Mouse (Mus musculus) cerebellum, adult 9-11 months (tissue): ENCODE data around the gene Por.
A peak's percentile ranks its signal among the peaks of the same experiment; 100 is the strongest.

Experiments
- DNase-seq: peaks from one replicate; pipeline ENCODE4 v3.0.0; 2022

The Por gene

GRCm38 (mm10) chr5:135703431-135703830, 33.6 kb downstream of the Por start:
- DNase-seq, result no peak

DNA sequence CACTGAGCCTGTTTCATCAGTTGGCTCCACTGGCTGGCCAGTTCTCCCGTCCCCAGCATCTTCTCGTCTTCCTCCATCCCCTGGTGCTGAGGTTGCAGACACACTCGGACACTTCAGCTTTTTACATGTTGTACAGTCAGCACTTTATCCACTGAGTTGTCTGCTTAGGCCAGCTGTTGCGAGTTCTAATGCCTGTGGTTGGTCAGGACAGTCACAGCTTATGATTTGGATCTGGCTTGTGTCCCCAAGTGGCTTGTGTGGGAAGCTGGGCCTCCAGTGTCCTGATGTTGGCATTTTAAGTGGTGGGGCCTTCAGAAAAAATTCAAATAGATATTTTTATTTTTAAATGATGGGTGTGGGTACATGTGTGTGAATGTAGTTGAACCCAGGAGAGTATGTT, 35.5 kb downstream of the Por start:
- no peak for DNase-seq

- DNase-seq, result no peak
Observed at GRCm38 (mm10) chr5:135707039-135707438, 37.2 kb downstream of the Por start.

DNA sequence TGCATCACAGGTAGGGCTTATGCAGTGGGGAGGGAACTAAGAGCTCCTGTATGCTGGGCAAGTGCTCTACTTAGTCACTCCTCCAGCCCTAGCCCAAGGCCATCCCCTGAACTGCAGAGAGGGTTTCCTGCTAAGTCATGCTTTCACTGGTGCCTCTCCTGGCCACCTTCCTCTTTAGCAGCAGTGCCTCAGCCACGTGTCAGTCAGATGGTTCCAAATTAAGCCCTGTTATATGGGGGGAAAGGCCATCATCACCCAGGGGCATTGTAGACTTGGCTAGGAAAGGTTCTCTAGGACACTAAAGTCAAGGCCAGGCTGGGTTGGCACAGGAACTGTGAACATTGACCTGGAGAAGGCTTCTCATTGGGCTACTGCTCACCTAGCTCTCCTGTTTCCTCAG, 38.0 kb downstream of the Por start:
- DNase-seq, result no peak

DNA sequence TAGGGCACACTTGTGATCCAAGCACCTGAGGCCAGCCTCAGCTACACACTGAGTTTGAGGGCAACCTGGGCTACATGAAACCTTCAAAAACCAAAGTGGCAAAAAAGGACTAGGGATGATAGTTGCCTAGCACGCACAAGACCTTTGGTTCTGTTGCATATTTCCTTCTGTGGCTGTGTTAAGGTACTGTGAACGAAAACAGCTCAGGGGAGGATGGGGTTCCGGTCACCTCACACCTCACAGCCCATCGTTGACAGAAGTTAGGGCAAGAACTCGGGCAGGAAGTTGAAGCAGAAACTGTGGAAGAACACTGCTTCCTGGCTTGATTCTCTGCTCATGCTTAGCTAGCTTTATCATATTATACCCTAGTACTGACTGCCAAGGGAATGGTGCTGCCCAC, 39.9 kb downstream of the Por start:
- DNase-seq, result no peak

DNA sequence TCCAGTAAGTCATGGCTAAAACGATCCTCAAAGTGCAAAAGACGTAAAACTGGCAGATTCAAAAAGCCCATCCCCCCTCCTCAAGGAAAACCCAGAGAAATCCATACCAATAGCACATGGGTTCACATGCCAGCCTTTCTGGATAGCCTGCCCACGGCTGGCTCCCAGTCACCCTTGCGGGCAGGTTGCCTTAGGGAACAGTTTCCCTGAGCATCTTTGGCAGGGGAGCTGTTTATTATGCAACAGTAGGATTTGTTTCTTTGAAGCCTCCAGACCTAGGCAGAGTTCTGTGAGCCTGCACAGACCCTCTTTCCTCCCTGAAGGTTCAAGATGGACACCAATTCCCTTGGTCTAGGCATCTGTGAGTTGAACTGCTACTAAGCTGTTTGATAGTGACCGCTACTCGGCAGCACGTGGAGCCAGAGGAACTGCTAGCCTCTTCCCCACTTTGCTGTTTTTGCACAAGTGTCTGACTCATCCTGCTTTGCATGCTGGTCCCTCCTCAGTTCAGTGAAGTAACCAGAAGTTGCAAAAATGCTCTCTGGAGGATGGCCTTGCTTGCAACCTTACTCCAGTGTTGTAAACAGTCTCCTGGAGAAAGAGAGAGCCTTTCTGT, 40.9 kb downstream of the Por start:
- DNase-seq, result no peak

DNA sequence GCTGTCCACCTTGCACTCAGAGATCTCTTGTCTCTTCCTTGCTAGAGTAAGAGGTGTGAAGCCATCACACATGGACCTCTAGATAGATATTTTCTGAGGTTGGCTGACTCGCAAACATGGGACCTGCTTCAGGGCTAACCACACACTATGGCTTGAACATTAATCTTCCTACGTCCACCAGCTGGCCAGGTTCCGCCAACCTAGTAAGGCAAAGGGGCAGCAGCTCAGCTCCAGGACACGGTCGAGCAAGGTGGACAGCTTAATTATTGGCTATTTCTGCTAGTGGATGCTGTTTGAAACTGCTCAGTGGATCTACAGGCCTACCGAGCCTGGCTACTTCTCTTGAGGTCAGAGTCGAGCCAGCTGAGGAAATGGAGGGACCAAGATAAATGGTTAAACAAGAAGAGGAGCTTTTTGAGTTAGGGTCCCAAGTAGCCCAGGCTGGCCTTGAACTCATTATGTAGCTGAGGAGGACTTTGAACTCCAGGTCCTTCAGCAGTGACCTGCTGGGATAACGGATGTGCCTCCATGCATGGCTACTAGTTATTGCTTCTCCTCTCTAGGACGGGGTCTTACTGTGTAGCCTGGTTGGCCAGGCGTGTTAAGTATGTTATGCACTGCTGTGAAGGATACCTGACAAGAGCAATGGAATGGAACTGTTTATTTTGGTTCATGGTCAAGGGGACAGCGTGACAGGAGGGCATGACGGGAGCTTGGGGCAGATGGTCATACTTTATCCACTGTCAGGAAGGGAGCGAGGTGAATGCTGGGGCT, 41.9 kb downstream of the Por start:
- no peak for DNase-seq

DNA sequence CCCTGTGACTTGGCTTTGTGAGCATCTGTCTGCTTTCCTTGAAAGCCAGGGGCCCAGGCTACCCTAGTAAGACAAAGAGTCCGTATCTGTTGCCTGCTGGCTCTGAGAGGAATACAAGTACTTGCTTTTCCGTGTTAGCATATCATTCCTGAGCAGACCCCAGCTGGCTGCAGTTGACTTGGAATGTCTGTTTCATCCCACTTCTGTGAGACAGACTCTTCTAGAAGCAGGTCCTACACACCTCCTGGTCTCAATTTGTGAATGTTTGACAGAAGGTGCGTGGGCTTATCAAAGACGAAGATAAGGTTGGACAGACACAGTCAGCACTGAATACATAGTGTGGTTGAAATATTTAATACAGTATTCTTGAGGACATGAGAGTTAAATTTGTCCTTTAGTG, 43.0 kb downstream of the Por start:
- no peak for DNase-seq

DNA sequence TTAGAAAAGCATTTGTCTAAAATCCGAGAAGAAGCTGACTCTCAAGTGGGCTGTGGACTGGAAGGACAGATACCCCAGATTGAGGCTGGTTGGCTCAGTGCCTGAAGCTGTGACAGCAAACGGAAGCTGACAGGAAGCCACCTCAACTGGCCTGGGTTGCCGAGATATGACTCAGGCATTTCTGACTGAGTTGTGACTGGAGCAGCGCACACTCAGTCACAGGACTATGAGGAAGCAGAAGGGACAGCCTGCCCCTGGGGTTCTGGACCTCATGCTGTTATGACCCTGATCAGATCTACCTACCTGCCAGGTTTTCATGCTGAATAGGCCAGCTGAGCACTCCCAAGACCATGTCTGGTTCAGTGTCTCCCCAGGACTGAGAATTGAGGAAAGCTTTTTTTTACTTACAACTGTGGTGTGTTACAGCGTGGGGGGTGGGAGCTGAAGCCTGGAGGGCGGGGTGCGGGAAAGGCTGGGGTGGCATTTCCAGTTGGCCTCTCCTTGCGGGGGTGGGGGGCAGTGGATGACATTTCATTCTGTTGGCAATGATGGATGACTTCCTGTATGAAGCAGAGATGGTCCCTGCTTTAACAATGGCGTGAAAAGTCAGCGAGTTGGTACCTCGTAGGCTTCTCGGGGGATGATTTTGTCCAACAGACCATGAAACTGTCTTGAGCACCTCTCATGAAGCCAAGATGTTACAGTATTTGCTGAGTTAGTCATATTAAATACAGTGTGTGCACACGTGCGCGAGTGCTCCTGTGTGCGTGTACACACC, 43.8 kb downstream of the Por start:
- peak; percentile 58 for DNase-seq

DNA sequence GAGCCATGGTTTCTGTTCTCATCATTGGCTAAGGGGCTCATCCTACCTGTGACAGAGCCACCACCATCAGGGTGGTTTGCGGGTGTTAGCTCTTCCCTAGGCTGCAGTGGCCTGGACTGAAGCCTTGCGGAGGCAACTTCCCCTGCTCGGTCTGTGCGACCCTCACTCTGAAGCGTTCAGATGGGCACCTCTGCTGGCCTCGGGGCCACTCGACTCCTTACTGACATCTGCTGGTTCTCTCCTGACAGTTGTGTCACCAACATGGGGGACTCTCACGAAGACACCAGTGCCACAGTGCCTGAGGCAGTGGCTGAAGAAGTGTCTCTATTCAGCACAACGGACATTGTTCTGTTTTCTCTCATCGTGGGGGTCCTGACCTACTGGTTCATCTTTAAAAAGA, 45.8 kb downstream of the Por start:
- no peak for DNase-seq

DNA sequence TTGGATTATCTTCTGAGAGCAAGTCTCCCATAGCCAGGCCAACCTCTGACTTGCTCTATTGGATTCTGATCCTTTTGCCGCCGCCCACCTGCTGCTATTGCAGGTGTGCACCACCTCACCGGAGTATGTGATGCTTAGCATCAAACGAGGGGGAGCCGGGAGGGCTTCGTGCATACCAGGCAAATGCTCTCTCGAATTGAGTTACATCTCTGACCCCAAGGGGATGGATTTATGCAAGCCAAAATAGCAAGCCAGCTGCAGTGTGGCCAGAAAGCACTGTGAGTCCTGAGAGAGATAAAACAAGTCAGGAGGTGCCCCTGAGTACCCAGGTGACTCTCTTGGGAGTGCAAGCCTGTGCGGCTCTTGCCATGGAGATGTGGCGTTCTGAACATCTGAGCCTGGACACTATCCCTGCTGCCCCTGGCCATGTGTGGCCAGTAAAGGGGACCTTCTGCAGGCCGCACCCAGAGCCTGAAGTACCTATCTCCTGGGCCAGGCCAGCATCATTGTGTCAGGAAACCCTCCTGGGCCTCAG, 49.8 kb downstream of the Por start:
- DNase-seq, result no peak

DNA sequence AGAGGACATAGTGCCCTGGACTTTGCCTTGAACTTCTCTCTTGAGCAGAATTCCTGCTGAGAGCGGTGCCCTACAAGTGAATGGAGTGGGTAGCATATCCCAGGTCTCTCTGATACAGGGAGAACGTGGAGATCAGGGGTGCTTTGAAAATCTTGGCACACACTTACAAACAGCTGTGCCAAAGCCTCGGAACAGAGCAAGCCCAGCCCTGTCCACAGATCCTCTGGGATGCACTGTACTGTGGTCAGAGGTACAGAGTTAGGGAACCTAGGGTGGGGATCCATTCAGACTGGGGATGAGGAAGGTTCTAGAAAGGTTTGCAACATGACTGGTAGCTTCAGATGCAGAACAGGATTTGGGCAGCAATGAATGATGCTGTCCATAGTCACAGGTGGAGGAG, 50.3 kb downstream of the Por start:
- no peak for DNase-seq

- no peak for DNase-seq
Observed at GRCm38 (mm10) chr5:135721076-135721475, 51.2 kb downstream of the Por start.

DNA sequence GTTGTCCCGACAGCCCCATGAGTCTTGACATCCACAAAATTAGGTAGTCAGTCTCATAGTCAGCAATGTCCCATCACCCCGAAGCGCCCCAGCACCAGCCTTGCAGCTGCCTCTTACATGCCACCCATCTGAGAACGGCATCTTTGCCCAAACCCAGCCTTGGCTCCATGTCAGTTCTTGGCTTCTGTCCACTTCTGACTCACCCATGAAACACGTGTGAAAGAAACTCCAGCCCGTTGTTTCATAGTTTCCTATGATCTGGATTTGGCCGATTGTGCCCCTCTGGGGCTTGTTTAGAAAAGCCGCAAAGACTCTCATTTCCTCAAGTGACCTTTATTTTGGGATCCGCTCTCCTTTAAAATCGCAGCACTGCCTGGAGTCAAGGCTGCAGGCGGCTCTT, 52.3 kb downstream of the Por start:
- no peak for DNase-seq

DNA sequence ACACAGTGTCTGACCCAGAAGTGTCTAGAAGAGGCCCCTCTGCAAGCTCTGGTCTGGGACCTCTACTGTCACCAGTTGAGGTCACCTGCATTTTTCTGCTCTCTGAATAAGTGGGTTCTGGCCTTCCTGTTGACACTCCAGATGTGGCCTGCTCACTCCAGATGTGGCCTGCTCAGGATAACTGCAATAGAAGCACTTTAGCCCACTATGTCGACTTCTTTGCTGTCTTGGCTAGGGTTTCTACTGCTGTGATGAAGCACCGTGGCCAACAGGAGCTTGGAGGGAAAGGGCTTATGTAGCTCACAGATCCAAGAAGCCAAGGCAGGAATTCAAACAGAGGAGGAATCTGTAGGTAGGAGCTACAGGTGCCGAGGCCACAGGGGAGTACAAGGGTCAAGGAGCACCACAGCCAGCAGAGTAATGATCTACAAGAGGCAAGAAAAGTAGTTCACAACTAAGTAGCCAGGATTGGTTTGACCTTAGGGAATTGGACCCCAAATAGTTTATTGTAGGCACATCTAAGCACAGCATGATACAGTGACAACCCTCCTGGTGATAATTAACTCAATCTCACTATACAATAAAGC, 53.4 kb downstream of the Por start:
- no peak for DNase-seq

DNA sequence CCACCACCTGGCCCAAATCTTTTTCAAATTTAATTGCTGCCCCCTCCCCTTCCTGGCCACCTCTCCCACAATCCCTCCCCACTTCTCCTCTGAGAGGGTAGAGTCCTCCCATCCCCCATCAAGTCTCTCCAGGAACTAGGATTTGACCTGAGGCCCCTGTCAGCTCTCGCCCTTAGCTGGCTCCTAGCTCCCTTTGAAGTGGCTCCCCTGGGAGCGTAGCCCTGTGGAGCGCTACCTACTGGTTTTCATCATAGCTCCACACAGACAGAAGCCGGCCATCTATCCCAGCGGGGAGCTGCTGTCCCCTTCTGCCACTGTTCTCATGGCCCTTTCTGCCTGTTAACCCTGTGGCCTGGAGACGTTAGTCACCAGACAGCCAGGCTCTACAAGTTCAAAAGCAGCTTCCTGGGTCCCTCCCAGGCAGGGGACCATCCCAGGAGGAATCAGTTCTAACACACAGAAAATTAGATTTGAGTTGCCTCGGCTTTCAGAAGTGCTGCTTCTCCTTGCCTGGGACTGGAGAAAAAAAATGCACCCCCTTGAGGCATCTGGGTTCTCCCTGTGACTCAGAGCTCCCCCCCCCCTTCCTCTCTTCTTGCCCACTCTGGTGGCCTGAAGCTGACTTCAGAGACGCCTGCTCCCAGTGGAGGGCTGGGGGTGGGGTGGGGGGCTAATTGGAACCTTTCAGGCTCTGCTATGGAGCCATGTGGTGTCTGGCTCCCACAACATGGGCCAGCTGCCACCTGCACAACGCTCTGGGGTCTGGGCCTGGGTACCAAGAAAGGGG, 54.9 kb downstream of the Por start:
- no peak for DNase-seq

DNA sequence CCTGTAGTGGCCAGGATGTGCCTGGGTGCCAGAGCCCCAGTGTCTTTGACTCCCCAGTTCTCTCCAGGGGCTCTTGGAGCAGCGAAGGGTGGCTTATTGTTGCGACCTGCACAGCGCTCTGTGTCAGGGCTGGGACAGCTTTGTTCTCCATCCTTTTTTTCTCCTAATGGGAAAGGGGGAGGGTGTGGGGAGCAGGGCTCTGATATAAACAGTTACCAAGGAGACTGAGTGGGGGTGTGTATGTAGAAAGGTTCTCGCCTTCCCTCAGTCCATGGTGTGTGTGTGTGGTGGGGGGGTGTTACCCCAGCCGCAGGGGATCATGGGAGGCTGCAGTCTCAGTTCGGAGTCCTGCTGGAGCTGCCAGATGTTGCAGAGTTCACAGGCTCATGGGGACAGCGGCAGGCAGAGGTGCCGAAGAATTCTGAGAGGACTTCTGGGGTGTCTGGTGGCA, 55.6 kb downstream of the Por start:
- no peak for DNase-seq

DNA sequence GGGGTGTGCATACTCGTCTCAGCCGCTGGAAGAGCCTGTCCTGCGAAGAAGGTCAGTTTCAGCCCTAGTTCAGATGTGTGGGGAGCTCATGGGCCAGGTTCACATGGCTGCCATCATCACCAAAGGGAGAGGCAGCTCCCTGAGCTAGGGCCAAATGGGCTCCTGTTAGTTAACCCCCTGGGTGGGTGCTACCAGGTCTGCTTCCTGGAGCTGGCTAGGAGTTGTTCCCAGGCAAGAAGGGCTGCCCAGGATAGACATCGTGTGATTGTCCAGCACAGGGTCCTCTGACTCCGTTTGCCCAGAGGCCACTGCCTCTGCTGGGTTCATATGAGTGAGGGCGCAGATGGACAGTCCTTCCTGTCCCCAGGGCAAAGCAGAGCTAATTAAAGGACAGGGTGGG, 56.2 kb downstream of the Por start:
- no peak for DNase-seq

DNA sequence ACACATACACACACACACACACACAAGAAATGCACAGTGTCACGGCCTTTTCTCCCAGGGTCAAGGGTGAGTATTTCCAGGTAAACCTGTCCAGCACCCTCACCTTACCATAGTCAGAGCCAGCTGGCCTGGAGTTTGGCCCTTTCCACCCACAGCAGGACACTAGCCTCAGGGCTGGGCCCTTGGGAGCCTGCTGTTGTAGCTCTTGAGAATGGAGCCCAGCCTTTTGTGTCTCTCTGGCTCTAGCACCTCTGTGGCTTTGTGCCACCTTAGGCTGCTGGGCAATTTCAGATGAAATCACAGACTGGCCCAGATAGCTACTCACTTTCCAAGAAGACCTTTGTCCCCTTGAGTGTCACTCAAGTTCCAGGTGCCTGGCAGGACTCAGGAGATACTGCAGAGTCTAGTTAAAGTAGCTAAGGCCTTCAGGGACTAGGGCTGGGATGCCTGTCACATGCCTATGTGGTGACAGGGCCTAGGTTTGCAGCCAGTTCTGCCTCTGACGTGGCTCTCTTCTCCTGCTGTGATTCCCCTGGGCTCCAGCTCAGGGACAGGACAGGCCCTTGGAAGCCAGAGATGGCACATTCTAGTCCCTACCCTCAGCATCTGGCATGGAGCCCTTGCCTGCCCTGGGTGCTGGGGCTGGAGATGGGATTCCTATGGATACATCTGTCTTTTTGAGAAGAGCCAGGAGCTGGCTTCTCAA, 57.0 kb downstream of the Por start:
- no peak for DNase-seq

- DNase-seq, result no peak
Observed at GRCm38 (mm10) chr5:135727871-135728270, 58.0 kb downstream of the Por start.

DNA sequence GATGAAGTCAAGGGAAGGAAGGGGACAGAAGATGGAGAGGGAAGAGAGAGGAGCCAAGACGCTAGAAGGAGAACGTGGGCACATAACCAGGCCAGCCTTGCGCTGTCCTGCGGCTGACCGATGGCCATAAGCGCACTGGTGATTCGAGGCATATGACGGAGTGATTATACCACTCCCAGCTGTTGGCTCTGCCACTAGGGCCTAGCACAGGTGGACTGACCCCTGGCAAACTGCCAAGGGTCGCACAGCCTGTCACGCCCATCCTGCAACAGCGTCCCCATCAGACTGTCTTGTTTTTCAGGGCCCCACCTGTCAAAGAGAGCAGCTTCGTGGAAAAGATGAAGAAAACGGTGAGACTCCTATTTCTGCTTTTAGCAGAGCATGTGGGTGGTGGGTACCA, 58.5 kb downstream of the Por start:
- no peak for DNase-seq

- DNase-seq, result peak; percentile 7
Observed at GRCm38 (mm10) chr5:135729351-135729750, 59.5 kb downstream of the Por start.
